Mouse (Mus musculus): ENCODE measurements around the gene Wbp4. TPM values are rescaled to one million over a fixed set of nuclear protein-coding genes. Genes with fewer than 3 reads are reported as not detected.
A peak's percentile ranks its signal among the peaks of the same experiment; 100 is the strongest.

Wbp4 gene
- polyA plus RNA-seq, 1 experiment: 54.1 TPM

GRCm38 (mm10) chr14:79508662-79509305 is 27.5 kb upstream of the Wbp4 start:
- Histone ChIP-seq H3K4me1 (ENCODE audit: control insufficient read depth, insufficient read depth, low read length) (peaks cover 13% of the 10 kb centered on the region), H3K27ac (ENCODE audit: insufficient read depth, low read length) (no peak overlapping the region), H3K4me3 (ENCODE audit: insufficient read depth, low read length) (no peak overlapping the region)
- TF ChIP-seq CTCF (IDR thresholded peaks at IDR 0.05; ENCODE audit: borderline replicate concordance, insufficient read depth, low read length): no peak
- TF ChIP-seq POLR2A (IDR thresholded peaks at IDR 0.05; ENCODE audit: low read depth, low read length): no peak

GRCm38 (mm10) chr14:79507846-79508245 is 26.5 kb upstream of the Wbp4 start:
- H3K4me3 ChIP-seq (ENCODE audit: insufficient read depth, low read length): no peak overlapping the region
- peaks cover 16% of the 10 kb centered on the region for H3K4me1 ChIP-seq (ENCODE audit: control insufficient read depth, insufficient read depth, low read length)
- no peak for TF ChIP-seq POLR2A (IDR thresholded peaks at IDR 0.05; ENCODE audit: low read depth, low read length)
- no peak for TF ChIP-seq CTCF (IDR thresholded peaks at IDR 0.05; ENCODE audit: borderline replicate concordance, insufficient read depth, low read length)
- H3K27ac ChIP-seq (ENCODE audit: insufficient read depth, low read length): no peak overlapping the region

- H3K4me3 ChIP-seq (ENCODE audit: insufficient read depth, low read length): no peak overlapping the region
- no peak for TF ChIP-seq POLR2A (IDR thresholded peaks at IDR 0.05; ENCODE audit: low read depth, low read length)
- no peak overlapping the region for H3K27ac ChIP-seq (ENCODE audit: insufficient read depth, low read length)
- H3K4me1 ChIP-seq (ENCODE audit: control insufficient read depth, insufficient read depth, low read length): peaks cover 16% of the 10 kb centered on the region
Observed at GRCm38 (mm10) chr14:79506207-79506606, 24.9 kb upstream of the Wbp4 start.

- Histone ChIP-seq H3K27ac (ENCODE audit: insufficient read depth, low read length) (peak overlapping the region; percentile 90), H3K4me3 (ENCODE audit: insufficient read depth, low read length) (no peak overlapping the region), H3K4me1 (ENCODE audit: control insufficient read depth, insufficient read depth, low read length) (peaks cover 16% of the 10 kb centered on the region)
- no peak for TF ChIP-seq CTCF (IDR thresholded peaks at IDR 0.05; ENCODE audit: borderline replicate concordance, insufficient read depth, low read length)
- TF ChIP-seq POLR2A (IDR thresholded peaks at IDR 0.05; ENCODE audit: low read depth, low read length): no peak
Observed at GRCm38 (mm10) chr14:79504246-79505006, 23.1 kb upstream of the Wbp4 start.

- peak overlapping the region; percentile 76 for H3K27ac ChIP-seq (ENCODE audit: insufficient read depth, low read length)
- H3K4me1 ChIP-seq (ENCODE audit: control insufficient read depth, insufficient read depth, low read length): peaks cover 13% of the 10 kb centered on the region
- 0 out of 2 replicates have a peak, but pooled peaks have one; percentile 4 for TF ChIP-seq CTCF (IDR thresholded peaks at IDR 0.05; ENCODE audit: borderline replicate concordance, insufficient read depth, low read length)
- no peak for TF ChIP-seq POLR2A (IDR thresholded peaks at IDR 0.05; ENCODE audit: low read depth, low read length)
- no peak overlapping the region for H3K4me3 ChIP-seq (ENCODE audit: insufficient read depth, low read length)
Observed at GRCm38 (mm10) chr14:79503371-79504075, 22.2 kb upstream of the Wbp4 start.

- TF ChIP-seq POLR2A (IDR thresholded peaks at IDR 0.05; ENCODE audit: low read depth, low read length): no peak
- TF ChIP-seq CTCF (IDR thresholded peaks at IDR 0.05; ENCODE audit: borderline replicate concordance, insufficient read depth, low read length): no peak
- Histone ChIP-seq H3K27ac (ENCODE audit: insufficient read depth, low read length) (no peak overlapping the region), H3K4me3 (ENCODE audit: insufficient read depth, low read length) (no peak overlapping the region)
Observed at GRCm38 (mm10) chr14:79500756-79501155, 19.4 kb upstream of the Wbp4 start.

GRCm38 (mm10) chr14:79499326-79499725 is 18.0 kb upstream of the Wbp4 start:
- no peak for TF ChIP-seq CTCF (IDR thresholded peaks at IDR 0.05; ENCODE audit: borderline replicate concordance, insufficient read depth, low read length)
- TF ChIP-seq POLR2A (IDR thresholded peaks at IDR 0.05; ENCODE audit: low read depth, low read length): no peak
- Histone ChIP-seq H3K4me3 (ENCODE audit: insufficient read depth, low read length) (no peak overlapping the region), H3K4me1 (ENCODE audit: control insufficient read depth, insufficient read depth, low read length) (peaks cover 6% of the 10 kb centered on the region; the same call in 1 of the 2 replicates), H3K27ac (ENCODE audit: insufficient read depth, low read length) (no peak overlapping the region)

More at GRCm38 (mm10) chr14:79500756-79501155, 19.4 kb upstream of the Wbp4 start:
- peaks cover 9% of the 10 kb centered on the region for H3K4me1 ChIP-seq (ENCODE audit: control insufficient read depth, insufficient read depth, low read length)

GRCm38 (mm10) chr14:79494349-79494748 is 13.0 kb upstream of the Wbp4 start:
- Histone ChIP-seq H3K4me1 (ENCODE audit: control insufficient read depth, insufficient read depth, low read length) (no peaks in the 10 kb centered on the region), H3K27ac (ENCODE audit: insufficient read depth, low read length) (no peak overlapping the region), H3K4me3 (ENCODE audit: insufficient read depth, low read length) (no peak overlapping the region)
- TF ChIP-seq POLR2A (IDR thresholded peaks at IDR 0.05; ENCODE audit: low read depth, low read length) (no peak), CTCF (IDR thresholded peaks at IDR 0.05; ENCODE audit: borderline replicate concordance, insufficient read depth, low read length) (no peak)

GRCm38 (mm10) chr14:79490246-79490645 is 8.9 kb upstream of the Wbp4 start:
- Histone ChIP-seq H3K4me3 (ENCODE audit: insufficient read depth, low read length) (no peak overlapping the region), H3K27ac (ENCODE audit: insufficient read depth, low read length) (no peak overlapping the region), H3K4me1 (ENCODE audit: control insufficient read depth, insufficient read depth, low read length) (peaks cover 2% of the 10 kb centered on the region; the same call in 1 of the 2 replicates)
- no peak for TF ChIP-seq POLR2A (IDR thresholded peaks at IDR 0.05; ENCODE audit: low read depth, low read length)
- no peak for TF ChIP-seq CTCF (IDR thresholded peaks at IDR 0.05; ENCODE audit: borderline replicate concordance, insufficient read depth, low read length)
